Mouse (Mus musculus): Measurements from ENCODE around the gene Numa1. TPM values are rescaled to one million over a fixed set of nuclear protein-coding genes. Genes with fewer than 3 reads are reported as not detected.
"Not testable (repeated sequence)": the region's sequence is repeated elsewhere in the genome, so short reads cannot be mapped to it uniquely, and the experiment has no call there.

The Numa1 gene
- polyA plus RNA-seq, 1 experiment from 2014 or later, result 66.2 TPM

GRCm38 (mm10) chr7:102020934-102021333 is 87.0 kb downstream of the Numa1 start:
- ATAC-seq, result not testable (repeated sequence)
- WGBS, result 86% methylated on average over 2 of the region's 2 CpGs
- H3K36me3 ChIP-seq (ENCODE audit: poor library complexity, severe bottlenecking), result peaks cover 96% of the 10 kb centered on the region

GRCm38 (mm10) chr7:102023821-102024220 is 89.9 kb downstream of the Numa1 start:
- Histone ChIP-seq H3K9me3 (replicated peaks) (no peaks in the 10 kb centered on the region), H3K9ac (no peak overlapping the region), H3K27ac (no peak overlapping the region), H3K27me3 (no peaks in the 10 kb centered on the region), H3K4me3 (no peak overlapping the region), H3K4me1 (no peaks in the 10 kb centered on the region), H3K4me2 (no peak overlapping the region), H3K36me3 (ENCODE audit: poor library complexity, severe bottlenecking) (peaks cover 87% of the 10 kb centered on the region)
- 94% methylated on average over 9 of the region's 9 CpGs for WGBS
- ATAC-seq, result no peak

More at GRCm38 (mm10) chr7:102020934-102021333, 87.0 kb downstream of the Numa1 start:
- H3K4me2 ChIP-seq; H3K27ac ChIP-seq; H3K4me3 ChIP-seq; H3K9me3 ChIP-seq (replicated peaks); H3K27me3 ChIP-seq; H3K4me1 ChIP-seq; H3K9ac ChIP-seq: not testable (repeated sequence)

- no peak overlapping the region for H3K4me2 ChIP-seq
- no peaks in the 10 kb centered on the region for H3K4me1 ChIP-seq
- ATAC-seq, result no peak
- no peaks in the 10 kb centered on the region for H3K9me3 ChIP-seq (replicated peaks)
- peaks cover 81% of the 10 kb centered on the region for H3K36me3 ChIP-seq (ENCODE audit: poor library complexity, severe bottlenecking)
- H3K27ac ChIP-seq, result no peak overlapping the region
- H3K4me3 ChIP-seq, result no peak overlapping the region
- no peaks in the 10 kb centered on the region for H3K27me3 ChIP-seq
- WGBS, result 80% methylated on average over 2 of the region's 2 CpGs
- no peak overlapping the region for H3K9ac ChIP-seq
Observed at GRCm38 (mm10) chr7:102025187-102026119, 91.5 kb downstream of the Numa1 start.

DNA sequence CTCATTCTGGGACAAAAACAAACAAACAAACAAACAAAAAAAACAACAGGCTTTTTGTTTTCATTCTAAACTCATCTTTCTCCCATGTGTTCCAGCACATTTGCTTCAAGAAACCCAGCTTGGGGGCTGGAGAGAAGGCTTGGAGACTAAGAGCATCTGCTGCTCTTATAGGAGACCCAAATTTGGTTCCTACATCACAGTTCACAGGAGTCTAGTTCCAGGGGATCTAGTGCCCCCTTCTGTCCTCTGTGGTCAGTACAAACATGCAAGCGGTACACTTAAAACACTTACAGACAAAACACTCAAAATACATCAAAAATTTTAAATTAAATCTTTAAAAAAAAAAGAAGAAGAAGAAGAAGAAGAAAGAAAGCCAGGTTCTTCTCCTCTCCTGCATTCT is 101.0 kb downstream of the Numa1 start:
- no peaks in the 10 kb centered on the region for H3K4me1 ChIP-seq
- no peaks in the 10 kb centered on the region for H3K27me3 ChIP-seq
- 89% methylated on average over 1 of the region's 1 CpGs for WGBS
- H3K27ac ChIP-seq, result no peak overlapping the region
- no peaks in the 10 kb centered on the region for H3K9me3 ChIP-seq (replicated peaks)
- H3K4me2 ChIP-seq, result no peak overlapping the region
- ATAC-seq, result no peak
- H3K9ac ChIP-seq, result no peak overlapping the region
- H3K36me3 ChIP-seq (ENCODE audit: poor library complexity, severe bottlenecking), result peaks cover 97% of the 10 kb centered on the region
- H3K4me3 ChIP-seq, result no peak overlapping the region

DNA sequence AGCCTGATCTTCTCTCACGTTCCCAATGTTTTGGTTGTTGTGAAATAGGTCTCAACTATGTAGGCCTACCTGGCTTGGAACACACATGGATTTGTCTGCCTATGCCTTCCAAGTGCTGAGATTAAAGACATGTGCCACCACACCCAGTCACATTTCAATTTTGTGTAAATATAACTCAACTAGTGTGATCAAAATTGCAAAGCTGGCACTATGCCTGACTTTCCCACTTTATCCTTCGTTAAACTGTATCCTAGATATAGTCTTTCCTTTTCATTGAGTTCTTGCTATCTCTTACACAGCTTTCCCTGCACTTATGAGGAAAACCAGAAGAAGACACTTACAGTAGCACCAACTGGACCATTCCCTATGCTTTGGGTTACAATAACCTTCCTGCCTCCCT is 101.6 kb downstream of the Numa1 start:
- Histone ChIP-seq H3K4me2 (no peak overlapping the region), H3K4me1 (no peaks in the 10 kb centered on the region), H3K9me3 (replicated peaks) (no peaks in the 10 kb centered on the region), H3K4me3 (no peak overlapping the region), H3K27ac (no peak overlapping the region), H3K9ac (no peak overlapping the region), H3K27me3 (no peaks in the 10 kb centered on the region), H3K36me3 (ENCODE audit: poor library complexity, severe bottlenecking) (peaks cover 94% of the 10 kb centered on the region)
- no peak for ATAC-seq
- 92% methylated on average over 2 of the region's 2 CpGs for WGBS

DNA sequence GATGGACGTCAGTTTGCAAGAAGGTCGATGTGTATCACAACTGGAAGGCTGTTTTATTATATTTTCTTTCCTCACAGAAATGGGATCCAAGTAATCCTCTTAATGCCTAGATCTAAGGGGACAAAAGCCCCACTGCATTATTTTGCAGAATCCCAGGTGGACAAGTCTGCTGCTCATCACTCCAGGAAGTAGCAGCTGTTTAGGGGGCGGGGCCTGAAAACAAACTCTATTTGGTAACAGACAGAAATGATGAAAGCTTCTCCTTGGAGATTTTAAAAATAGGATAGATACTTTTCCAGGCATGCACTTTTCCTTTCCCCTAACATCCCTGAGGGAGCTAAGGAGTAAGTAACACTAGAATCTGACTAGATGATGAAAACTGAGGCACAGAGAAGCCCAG is 103.4 kb downstream of the Numa1 start:
- no peak overlapping the region for H3K4me2 ChIP-seq
- H3K4me1 ChIP-seq, result no peaks in the 10 kb centered on the region
- no peak overlapping the region for H3K27ac ChIP-seq
- H3K27me3 ChIP-seq, result no peaks in the 10 kb centered on the region
- ATAC-seq, result no peak
- H3K4me3 ChIP-seq, result no peak overlapping the region
- no peaks in the 10 kb centered on the region for H3K9me3 ChIP-seq (replicated peaks)
- no peak overlapping the region for H3K9ac ChIP-seq
- peaks cover 92% of the 10 kb centered on the region for H3K36me3 ChIP-seq (ENCODE audit: poor library complexity, severe bottlenecking)
- WGBS, result 92% methylated on average over 3 of the region's 3 CpGs

GRCm38 (mm10) chr7:102042314-102042713 is 108.4 kb downstream of the Numa1 start:
- Histone ChIP-seq H3K4me3 (no peak overlapping the region), H3K4me1 (0 out of 2 replicates have a peak, but pooled peaks cover 3% of the 10 kb centered on the region), H3K4me2 (no peak overlapping the region), H3K27me3 (no peaks in the 10 kb centered on the region), H3K9me3 (replicated peaks) (no peaks in the 10 kb centered on the region), H3K27ac (no peak overlapping the region), H3K36me3 (ENCODE audit: poor library complexity, severe bottlenecking) (peaks cover 46% of the 10 kb centered on the region), H3K9ac (no peak overlapping the region)
- no peak for ATAC-seq
- WGBS, result 87% methylated on average over 2 of the region's 2 CpGs

DNA sequence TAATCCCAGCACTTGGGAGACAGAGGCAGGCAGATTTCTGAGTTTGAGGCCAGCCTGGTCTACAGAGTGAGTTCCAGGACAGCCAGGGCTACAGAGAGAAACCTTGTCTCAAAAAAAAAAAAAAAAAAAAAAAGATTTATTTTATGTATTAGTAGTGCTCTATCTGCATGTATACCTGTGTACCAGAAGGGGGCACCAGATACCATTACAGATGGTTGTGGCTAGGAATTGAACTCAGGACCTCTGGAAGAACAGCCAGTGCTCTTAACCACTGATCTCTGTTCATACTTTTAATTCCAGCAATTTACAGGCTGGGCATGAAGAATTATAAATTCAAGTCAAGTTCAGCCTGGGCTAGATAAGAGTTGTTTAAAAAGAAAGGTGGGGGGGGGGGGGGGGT is 114.6 kb downstream of the Numa1 start:
- H3K27ac ChIP-seq; H3K4me3 ChIP-seq; H3K9ac ChIP-seq; H3K9me3 ChIP-seq (replicated peaks); H3K4me1 ChIP-seq; H3K27me3 ChIP-seq; ATAC-seq; H3K4me2 ChIP-seq: not testable (repeated sequence)
- peaks cover 22% of the 10 kb centered on the region for H3K36me3 ChIP-seq (ENCODE audit: poor library complexity, severe bottlenecking)

DNA sequence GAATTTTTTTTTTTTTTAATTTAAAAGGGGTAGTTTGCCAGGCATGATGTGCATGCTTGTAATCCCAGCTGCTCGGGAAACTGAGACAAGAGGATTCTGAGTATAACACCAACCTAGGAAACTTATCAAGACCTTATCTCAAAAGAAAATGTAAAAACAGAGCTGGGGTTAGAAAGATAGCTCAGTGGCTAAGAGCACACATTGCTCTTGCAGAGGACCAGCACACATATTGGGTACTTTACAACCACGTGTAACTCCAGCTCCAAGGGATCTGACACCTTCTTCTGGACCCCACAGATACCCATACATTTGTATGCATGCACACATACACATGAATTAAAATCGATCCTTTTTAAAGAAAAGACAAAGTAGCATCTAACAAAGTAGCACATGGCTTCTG is 127.4 kb downstream of the Numa1 start:
- Histone ChIP-seq H3K4me2 (no peak overlapping the region), H3K9ac (no peak overlapping the region), H3K4me3 (no peak overlapping the region), H3K9me3 (replicated peaks) (no peaks in the 10 kb centered on the region), H3K4me1 (peaks cover 31% of the 10 kb centered on the region), H3K36me3 (ENCODE audit: poor library complexity, severe bottlenecking) (peaks cover 32% of the 10 kb centered on the region), H3K27ac (no peak overlapping the region), H3K27me3 (no peaks in the 10 kb centered on the region)
- ATAC-seq, result no peak
- WGBS, result 91% methylated on average over 3 of the region's 3 CpGs

DNA sequence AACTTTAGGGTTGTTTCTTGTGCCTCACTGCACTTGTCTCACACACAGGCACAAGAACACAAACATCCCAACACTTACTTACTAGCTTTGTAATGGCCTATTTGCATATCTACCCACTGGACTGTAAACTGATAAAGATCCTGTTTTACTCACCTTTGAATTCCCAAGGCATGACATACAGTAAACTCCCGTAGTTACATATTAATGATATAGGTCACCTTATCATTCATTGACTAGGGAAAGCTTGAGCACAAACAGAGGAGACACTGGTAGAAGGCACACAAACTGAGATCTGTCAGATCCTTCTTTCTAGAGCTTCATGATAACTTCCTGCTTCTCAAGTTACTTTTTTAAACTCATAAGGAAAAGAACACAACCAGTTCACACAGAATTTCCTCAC is 128.3 kb downstream of the Numa1 start:
- Histone ChIP-seq H3K27me3 (no peaks in the 10 kb centered on the region), H3K4me3 (no peak overlapping the region), H3K27ac (no peak overlapping the region), H3K36me3 (ENCODE audit: poor library complexity, severe bottlenecking) (peaks cover 26% of the 10 kb centered on the region), H3K4me2 (no peak overlapping the region), H3K4me1 (peaks cover 36% of the 10 kb centered on the region), H3K9me3 (replicated peaks) (no peaks in the 10 kb centered on the region), H3K9ac (no peak overlapping the region)
- WGBS, result 92% methylated on average over 1 of the region's 1 CpGs
- no peak for ATAC-seq

GRCm38 (mm10) chr7:102063891-102064290 is 130.0 kb downstream of the Numa1 start:
- peaks cover 21% of the 10 kb centered on the region for H3K36me3 ChIP-seq (ENCODE audit: poor library complexity, severe bottlenecking)
- WGBS, result 90% methylated on average over 9 of the region's 9 CpGs
- H3K9ac ChIP-seq, result peak overlapping the region; percentile 84
- ATAC-seq, result no peak
- H3K4me3 ChIP-seq, result peak overlapping the region; percentile 73
- peak overlapping the region; percentile 83 for H3K4me2 ChIP-seq
- no peaks in the 10 kb centered on the region for H3K9me3 ChIP-seq (replicated peaks)
- H3K27ac ChIP-seq, result no peak overlapping the region
- peaks cover 38% of the 10 kb centered on the region for H3K4me1 ChIP-seq
- H3K27me3 ChIP-seq, result no peaks in the 10 kb centered on the region

Measured in forebrain, embryonic 13.5 days (tissue).